11 mouse cellular contexts compared by ENCODE assay signal in genomic region chr15:10869879-10870278, GRCm38 (mm10).
DNase-seq lines count a peak whose midpoint lies in the region; ATAC-seq lines count a peak whose summit lies in the region.
"Had no signal": no experiment of that assay in that cellular context is flagged by ENCODE, and none has a peak within 500 bp of the region (broad histone marks: within the 10 kb centered on the region; RNA-seq: fewer than 3 reads in every experiment).

No protein-coding gene starts in this region.

- H3K9me3 ChIP-seq in heart, embryonic 11.5 days (replicated peaks; ENCODE audit: control insufficient read depth, low read length): no peaks in the 10 kb centered on the region
- H3K9me3 ChIP-seq in heart, embryonic 10.5 days: no peaks in the 10 kb centered on the region
- no peaks in the 10 kb centered on the region for H3K9me3 ChIP-seq in lung, embryonic 16.5 days (ENCODE audit: control insufficient read depth, low read length)
- H3K9me3 ChIP-seq: stomach, embryonic 15.5 days had no signal

- no peak for ATAC-seq in heart, embryonic 11.5 days (replicated peaks; ENCODE audit: insufficient number of reproducible peaks, low FRiP score, low TSS enrichment)
- ATAC-seq in lung, embryonic 16.5 days (ENCODE audit: low read depth): peak; percentile 55

- DNase-seq in heart, embryonic 10.5 days (ENCODE audit: low spot score): no peak
- peak; percentile 43 for DNase-seq in adrenal gland, adult 2 months
- peak; percentile 55 to 58 for DNase-seq in heart, postnatal 10 days
- no peak for DNase-seq in Muller cell, postnatal 12 days (ENCODE audit: inconsistent ontology term)
- DNase-seq in left cerebral cortex, adult 9 months (ENCODE audit: low spot score in 2 of 2): no peak
- DNase-seq in left cerebral cortex, postnatal 14 days (ENCODE audit: low spot score in 2 of 2): no peak
- DNase-seq: cerebellum, postnatal 36 days had no signal

- no peak overlapping the region for H3K27ac ChIP-seq in heart, embryonic 11.5 days (ENCODE audit: low read depth, low read length)
- H3K27ac ChIP-seq in heart, embryonic 10.5 days: no peak overlapping the region
- H3K27ac ChIP-seq in lung, embryonic 16.5 days (ENCODE audit: low read length): peak overlapping the region; percentile 25; the same call in 1 of the 2 replicates
- H3K27ac ChIP-seq: macrophage; stomach, embryonic 15.5 days had no signal

- H3K4me1 ChIP-seq in heart, embryonic 11.5 days (ENCODE audit: control insufficient read depth, insufficient read depth, low read length): peaks cover 7% of the 10 kb centered on the region
- peaks cover 11% of the 10 kb centered on the region for H3K4me1 ChIP-seq in heart, embryonic 10.5 days
- H3K4me1 ChIP-seq in lung, embryonic 16.5 days (replicated peaks; ENCODE audit: control insufficient read depth, insufficient read depth, low read length): peaks cover 24% of the 10 kb centered on the region
- H3K4me1 ChIP-seq: stomach, embryonic 15.5 days had no signal

- intact Hi-C loops in heart, postnatal 10 days (cut with DNase I): loop anchor here (5.0 kb wide), 1 partner anchor 273 kb away; no protein-coding TSS in a partner anchor
- intact Hi-C loops in left cerebral cortex, postnatal 14 days (cut with DNase I): loop anchor here (10.0 kb wide), 1 partner anchor 155 kb away; the partner anchor contains the start of gene Rai14

- H3K9ac ChIP-seq in heart, embryonic 11.5 days (ENCODE audit: low read depth, low read length): no peak overlapping the region
- peak overlapping the region; percentile 32; the same call in 1 of the 2 replicates for H3K9ac ChIP-seq in lung, embryonic 16.5 days (ENCODE audit: low read length)
- H3K9ac ChIP-seq: stomach, embryonic 15.5 days had no signal

- 35% methylated on average over 13 of the region's 13 CpGs for WGBS in heart, embryonic 11.5 days (ENCODE audit: insufficient replicate concordance)
- 42% methylated on average over 13 of the region's 13 CpGs for WGBS in heart, embryonic 10.5 days
- 28% methylated on average over 13 of the region's 13 CpGs for WGBS in lung, embryonic 16.5 days

- no peaks in the 10 kb centered on the region for H3K27me3 ChIP-seq in heart, embryonic 11.5 days (ENCODE audit: control insufficient read depth, insufficient read depth, low read length)
- H3K27me3 ChIP-seq in heart, embryonic 10.5 days (ENCODE audit: insufficient read depth, poor library complexity, severe bottlenecking): no peaks in the 10 kb centered on the region
- H3K27me3 ChIP-seq in lung, embryonic 16.5 days (ENCODE audit: control insufficient read depth, insufficient read depth, low read depth, low read length): no peaks in the 10 kb centered on the region
- H3K27me3 ChIP-seq: stomach, embryonic 15.5 days had no signal

- H3K4me2 ChIP-seq in heart, embryonic 11.5 days: 0 out of 2 replicates have a peak overlapping the region, but pooled peaks have one; percentile 14
- H3K4me2 ChIP-seq in lung, embryonic 16.5 days (ENCODE audit: low read depth, low read length): no peak overlapping the region; the same call in 1 of the 2 replicates
- H3K4me2 ChIP-seq: stomach, embryonic 15.5 days had no signal

- H3K36me3 ChIP-seq in heart, embryonic 11.5 days (ENCODE audit: control insufficient read depth, insufficient read depth, low read length): no peaks in the 10 kb centered on the region
- no peaks in the 10 kb centered on the region for H3K36me3 ChIP-seq in heart, embryonic 10.5 days
- no peaks in the 10 kb centered on the region for H3K36me3 ChIP-seq in lung, embryonic 16.5 days (ENCODE audit: control insufficient read depth, insufficient read depth, low read length)
- H3K36me3 ChIP-seq: stomach, embryonic 15.5 days had no signal

- no peak overlapping the region for H3K4me3 ChIP-seq in heart, embryonic 11.5 days (ENCODE audit: low read depth, low read length)
- no peak overlapping the region for H3K4me3 ChIP-seq in heart, embryonic 10.5 days
- H3K4me3 ChIP-seq in lung, embryonic 16.5 days (ENCODE audit: low read length): no peak overlapping the region
- H3K4me3 ChIP-seq: stomach, embryonic 15.5 days had no signal

Comparison
In these comparisons a context has a peak if more than half of its experiments do, and no peak if none do; other contexts are left out.
1. DNase-seq: peak in adrenal gland, adult 2 months (single experiment) and heart, postnatal 10 days (2 of 2); none in heart, embryonic 10.5 days (single experiment), Muller cell, postnatal 12 days (single experiment), left cerebral cortex, adult 9 months (0 of 2) and left cerebral cortex, postnatal 14 days (0 of 2).